ENCODE assay signal across 8 mouse cellular contexts in the genomic region with DNA sequence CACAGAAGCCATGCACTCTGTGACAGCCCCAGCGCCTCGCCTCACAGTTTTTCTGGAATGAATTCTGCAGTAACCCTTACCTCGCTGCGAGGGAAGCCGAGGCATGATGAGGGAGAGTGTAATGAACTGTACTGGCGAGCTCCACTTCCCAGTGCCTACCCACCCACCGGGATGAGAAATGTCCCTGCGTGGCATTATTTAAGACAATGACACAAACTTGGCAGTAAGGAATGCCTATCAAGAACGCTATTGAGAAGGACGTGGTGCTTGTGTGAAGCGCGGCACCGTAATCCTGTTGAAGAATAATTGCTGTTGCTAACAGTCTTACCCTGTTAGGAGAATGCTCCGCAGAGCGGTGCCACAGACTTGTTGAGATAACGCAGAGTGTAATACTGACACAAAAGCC. TPM values are rescaled to one million over a fixed set of nuclear protein-coding genes. Genes with fewer than 3 reads are reported as not detected.
DNase-seq lines count a peak whose midpoint lies in the region; ATAC-seq and TF ChIP-seq lines count a peak whose summit lies in the region.

No protein-coding gene starts in this region.

- no peak for TF ChIP-seq POLR2A in cortical plate, adult 2 months (IDR thresholded peaks at IDR 0.05; ENCODE audit: extremely low read depth, insufficient read depth, low read length)

- peak overlapping the region; percentile 31 for H3K4me3 ChIP-seq in cortical plate, adult 2 months (ENCODE audit: insufficient read depth, low read length)
- H3K4me3 ChIP-seq in midbrain, embryonic 12.5 days = peak overlapping the region; percentile 18; the same call in 1 of the 2 replicates

- H3K36me3 ChIP-seq in midbrain, embryonic 12.5 days = no peaks in the 10 kb centered on the region

- peaks cover 5% of the 10 kb centered on the region; the same call in 1 of the 2 replicates for H3K4me1 ChIP-seq in cortical plate, adult 2 months (ENCODE audit: control insufficient read depth, insufficient read depth, low read length)
- H3K4me1 ChIP-seq in midbrain, embryonic 12.5 days = peaks cover 30% of the 10 kb centered on the region

- H3K27me3 ChIP-seq in midbrain, embryonic 12.5 days = no peaks in the 10 kb centered on the region

- H3K27ac ChIP-seq in cortical plate, adult 2 months (ENCODE audit: insufficient read depth, low read length) = no peak overlapping the region
- H3K27ac ChIP-seq in midbrain, embryonic 12.5 days (replicated peaks) = no peak overlapping the region

- TF ChIP-seq CTCF in cortical plate, adult 2 months (IDR thresholded peaks at IDR 0.05; ENCODE audit: extremely low read depth, insufficient read depth, low read length) = no peak

- WGBS in midbrain, embryonic 12.5 days = 12% methylated on average over 16 of the region's 16 CpGs

- ATAC-seq in midbrain, embryonic 12.5 days (ENCODE audit: low FRiP score, low read depth) = peak; percentile 62

- peak overlapping the region; percentile 41 for H3K4me2 ChIP-seq in midbrain, embryonic 12.5 days (replicated peaks)

- DNase-seq in kidney, adult 18-20 months = peak; percentile 48
- DNase-seq in kidney, adult 9 months = no peak
- DNase-seq in heart, postnatal 4 days = peak; percentile 31
- DNase-seq in B cell, adult 2 months = no peak
- DNase-seq in urinary bladder, postnatal 25 days (ENCODE audit: low spot score) = no peak
- no peak for DNase-seq in gastrocnemius, postnatal 14 days

- intact Hi-C loops in gastrocnemius, postnatal 14 days (cut with DNase I; ENCODE audit: low total_unique reads) = no loop called here

- no peak overlapping the region; the same call in 1 of the 2 replicates for H3K9ac ChIP-seq in midbrain, embryonic 12.5 days (replicated peaks)

- H3K9me3 ChIP-seq in midbrain, embryonic 12.5 days = no peaks in the 10 kb centered on the region

RNA-seq across cellular contexts. Expression of a gene that starts 13.2 kb away (rescaled TPM):
- 86.6 and 90.3 TPM in 2 replicates for polyA plus RNA-seq in cortical plate, adult 2 months (2012; rRNA removed)
- 100 to 1,000 TPM; 126 to 134 TPM for total RNA-seq in heart, postnatal 4 days (2021)
- 149 and 152 TPM in 2 replicates for polyA plus RNA-seq in midbrain, embryonic 12.5 days (2016; fragmentation: Nextera tagmentation; extraction: Ambion mirVana)
- 10 to 100 TPM; 26.4 to 30.5 TPM for total RNA-seq in gastrocnemius, postnatal 14 days (2021)

Comparison
In these comparisons a context has a peak if more than half of its experiments do, and no peak if none do; other contexts are left out.
1. DNase-seq: peak in kidney, adult 18-20 months (single experiment) and heart, postnatal 4 days (single experiment); none in kidney, adult 9 months (single experiment), B cell, adult 2 months (0 of 2), urinary bladder, postnatal 25 days (single experiment) and gastrocnemius, postnatal 14 days (single experiment).
2. RNA of a gene that starts 13.2 kb away (total RNA-seq): 126 to 134 TPM in heart, postnatal 4 days; 26.4 to 30.5 TPM in gastrocnemius, postnatal 14 days; every median in the first group is over 4 times any median in the second.